Mouse (Mus musculus): ENCODE results near the gene Coro2a.

DNA sequence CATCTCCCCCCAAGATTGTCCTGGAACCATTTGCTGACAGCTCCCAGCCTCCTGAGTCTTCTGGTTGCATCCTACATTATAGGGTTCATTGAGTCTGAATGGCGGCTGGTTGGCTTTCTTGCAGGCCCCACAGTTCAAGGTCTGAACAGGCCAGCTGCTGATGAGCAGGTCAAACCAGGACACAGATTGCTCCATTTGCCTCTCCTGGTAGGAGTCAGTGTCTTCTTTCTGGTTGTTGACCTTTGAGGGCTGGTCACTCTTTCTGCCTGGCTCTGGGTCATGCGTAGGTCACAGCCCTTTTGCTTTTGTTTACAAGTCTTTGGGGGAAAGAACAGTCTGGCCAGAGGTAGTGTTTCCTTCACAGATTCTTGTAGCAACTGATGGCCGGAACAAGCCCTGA is 103.5 kb downstream of the Coro2a start:
- no peak for TF ChIP-seq BHLHE40 (IDR thresholded peaks at IDR 0.05; ENCODE audit: borderline replicate concordance, low read depth, low read length)
- TF ChIP-seq POLR2A (IDR thresholded peaks at IDR 0.05; ENCODE audit: control insufficient read depth in 1 of 2, insufficient read depth in 1 of 2, low read depth in 1 of 2, low read length in 2 of 2, poor library complexity in 1 of 2), result no peak
- TF ChIP-seq HCFC1 (IDR thresholded peaks at IDR 0.05; ENCODE audit: low read depth, low read length), result no peak
- 0 out of 2 replicates have a peak, but pooled peaks have one; percentile 2 for TF ChIP-seq SIN3A (IDR thresholded peaks at IDR 0.05; ENCODE audit: low read length)
